Mouse (Mus musculus) limb, embryonic 15.5 days (tissue): ENCODE measurements around the gene Cldnd1. TPM values are rescaled to one million over a fixed set of nuclear protein-coding genes. Genes with fewer than 3 reads are reported as not detected.
A peak's percentile ranks its signal among the peaks of the same experiment; 100 is the strongest.

ENCODE experiments used
- ATAC-seq: fragments of 200-750 bp; cut with Nextera tagmentation; 2 replicates; pipeline ENCODE4 v1.8.0; 2017; ENCODE audit warnings: low read depth, moderate TSS enrichment; ENCODE audit not compliant: insufficient number of reproducible peaks, low FRiP score, low TSS enrichment
- H3K27ac ChIP-seq: fragments of 300-500 bp; sonication (generic); 2 replicates; pipeline ENCODE4 v1.5.1; 2015; ENCODE audit warnings: moderate library complexity, mild to moderate bottlenecking, inconsistent platforms
- H3K27me3 ChIP-seq: fragments of 300-500 bp; sonication (generic); 2 replicates; pipeline ENCODE4 v1.6.1; 2015; ENCODE audit warnings: inconsistent platforms
- H3K36me3 ChIP-seq: fragments of 300-500 bp; sonication (generic); 2 replicates; pipeline ENCODE4 v1.6.1; 2015; ENCODE audit warnings: inconsistent platforms
- H3K4me1 ChIP-seq: fragments of 300-500 bp; sonication (generic); 2 replicates; pipeline ENCODE4 v1.6.1; 2015; ENCODE audit warnings: inconsistent platforms
- H3K4me2 ChIP-seq: fragments of 300-500 bp; sonication (generic); 2 replicates; pipeline ENCODE4 v1.6.1; 2015; ENCODE audit warnings: mild to moderate bottlenecking, inconsistent platforms
- H3K4me3 ChIP-seq: fragments of 300-500 bp; sonication (generic); 2 replicates; pipeline ENCODE4 v1.5.1; 2015; ENCODE audit warnings: mild to moderate bottlenecking, inconsistent platforms
- H3K9ac ChIP-seq: fragments of 300-500 bp; sonication (generic); 2 replicates; pipeline ENCODE4 v1.6.1; 2015; ENCODE audit warnings: inconsistent platforms
- H3K9me3 ChIP-seq: fragments of 300-500 bp; sonication (generic); 2 replicates; pipeline ENCODE4 v1.6.1; 2016; ENCODE audit warnings: inconsistent platforms
- WGBS: fragments of 180-500 bp; shearing (Covaris S2); methylation state at CpG from one replicate; pipeline ENCODE4 v1.1.7; 2015; 5-methylcytosine and 5-hydroxymethylcytosine counted together
- polyA plus RNA-seq: library from polyadenylated mRNA; unstranded; fragments of >200 nt; fragmentation: Nextera tagmentation; extraction: Ambion mirVana; gene quantifications from 2 replicates; pipeline ENCODE4 v1.2.1, GENCODE M21; 2015

Gene Cldnd1
- 138 and 147 TPM in 2 replicates for polyA plus RNA-seq

- peaks cover 27% of the 10 kb centered on the region for H3K36me3 ChIP-seq
- H3K4me2 ChIP-seq: peak within 1 kb of the TSS; percentile 52
- no peaks in the 10 kb centered on the region for H3K27me3 ChIP-seq
- H3K9me3 ChIP-seq: no peaks in the 10 kb centered on the region
- peaks cover 6% of the 10 kb centered on the region for H3K4me1 ChIP-seq
- H3K9ac ChIP-seq: peak within 1 kb of the TSS; percentile 66
- H3K27ac ChIP-seq: peak within 1 kb of the TSS; percentile 88
- WGBS: 2% methylated on average over 33 of the region's 35 CpGs
- H3K4me3 ChIP-seq: peak within 1 kb of the TSS; percentile 74
- peak; percentile 100 for ATAC-seq
Measured at GRCm38 (mm10) chr16:58727477-58728131, at the start of gene Cldnd1. Gene Cldnd1, plus strand, starts transcription at chr16:58727910.

DNA sequence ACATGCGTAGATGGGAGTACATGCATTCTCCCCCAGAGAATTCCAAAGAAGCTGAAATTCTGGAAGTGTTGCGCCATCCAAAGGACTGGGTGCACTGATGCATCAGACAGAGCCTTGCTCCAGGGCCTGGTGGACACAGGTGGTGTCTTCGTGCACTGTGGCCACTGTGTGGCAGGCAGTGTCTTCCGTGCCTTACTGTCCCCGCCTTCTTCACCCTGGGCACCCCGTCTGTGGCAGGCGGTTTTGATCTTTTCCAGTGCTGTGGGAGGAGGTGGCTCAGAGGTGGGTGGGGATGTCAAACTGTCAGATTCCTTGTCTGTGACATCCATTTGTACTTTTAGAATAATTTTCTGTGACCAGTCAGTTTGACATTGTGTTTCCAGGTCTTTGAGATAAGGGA lies 49.0 kb upstream of the Cldnd1 start:
- Histone ChIP-seq H3K9ac (no peak overlapping the region), H3K4me1 (no peaks in the 10 kb centered on the region), H3K4me2 (no peak overlapping the region), H3K36me3 (peaks cover 50% of the 10 kb centered on the region), H3K27me3 (no peaks in the 10 kb centered on the region), H3K27ac (no peak overlapping the region), H3K9me3 (no peaks in the 10 kb centered on the region), H3K4me3 (no peak overlapping the region)
- WGBS: 79% methylated on average over 7 of the region's 7 CpGs
- ATAC-seq: no peak

DNA sequence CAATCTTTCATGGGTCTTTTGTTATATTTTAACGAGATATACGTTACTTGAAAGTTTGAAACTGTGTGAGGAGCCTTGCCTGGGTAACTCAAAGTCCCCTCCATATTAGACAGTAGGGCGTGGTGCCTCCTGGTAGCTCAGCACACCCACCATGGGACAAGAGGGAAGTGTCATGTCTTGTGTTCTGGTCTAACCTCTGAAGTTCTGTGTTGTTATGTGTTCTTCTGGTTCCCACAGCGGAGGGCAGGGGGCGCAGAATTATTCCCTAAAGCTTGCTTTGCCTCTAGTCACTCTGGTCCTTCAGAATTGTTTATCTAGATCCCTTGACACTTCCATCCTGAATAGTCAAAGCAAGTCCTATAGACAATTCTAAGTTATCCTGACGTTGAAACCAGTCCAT lies 45.7 kb upstream of the Cldnd1 start:
- Histone ChIP-seq H3K4me3 (no peak overlapping the region), H3K36me3 (peaks cover 24% of the 10 kb centered on the region), H3K4me1 (no peaks in the 10 kb centered on the region), H3K27me3 (no peaks in the 10 kb centered on the region), H3K4me2 (no peak overlapping the region), H3K9me3 (no peaks in the 10 kb centered on the region), H3K9ac (no peak overlapping the region), H3K27ac (no peak overlapping the region)
- ATAC-seq: no peak
- 89% methylated on average over 6 of the region's 6 CpGs for WGBS

- Histone ChIP-seq H3K9ac (no peak overlapping the region), H3K4me1 (no peaks in the 10 kb centered on the region), H3K4me2 (no peak overlapping the region), H3K27me3 (no peaks in the 10 kb centered on the region), H3K27ac (no peak overlapping the region), H3K9me3 (no peaks in the 10 kb centered on the region), H3K36me3 (peaks cover 16% of the 10 kb centered on the region), H3K4me3 (no peak overlapping the region)
- ATAC-seq: no peak
- WGBS: 71% methylated on average over 7 of the region's 7 CpGs
Measured at GRCm38 (mm10) chr16:58682870-58683269, 44.8 kb upstream of the Cldnd1 start.

DNA sequence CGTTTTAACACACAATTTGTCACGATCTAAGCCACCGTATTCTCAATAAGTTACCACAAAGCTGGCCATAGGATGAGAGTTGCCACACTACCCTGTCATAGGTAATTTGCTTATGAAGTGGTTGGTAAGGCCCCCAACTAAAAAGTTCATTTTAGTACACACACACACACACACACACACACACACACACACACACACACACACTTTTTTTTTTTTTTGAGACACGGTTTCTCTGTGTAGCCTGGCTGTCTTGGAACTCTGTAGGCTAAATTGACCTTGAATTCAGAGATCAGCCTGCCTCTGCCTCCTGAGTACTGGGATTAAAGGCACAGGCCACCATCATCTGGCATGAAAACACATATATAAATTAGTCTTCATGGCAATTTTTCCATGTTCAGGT lies 43.8 kb upstream of the Cldnd1 start:
- Histone ChIP-seq H3K36me3 (peaks cover 9% of the 10 kb centered on the region; the same call in 1 of the 2 replicates), H3K9me3 (no peaks in the 10 kb centered on the region), H3K9ac (no peak overlapping the region), H3K4me2 (no peak overlapping the region), H3K4me1 (no peaks in the 10 kb centered on the region), H3K4me3 (no peak overlapping the region), H3K27me3 (no peaks in the 10 kb centered on the region), H3K27ac (no peak overlapping the region)
- 89% methylated on average over 4 of the region's 4 CpGs for WGBS
- no peak for ATAC-seq

- no peak overlapping the region for H3K4me2 ChIP-seq
- peaks cover 9% of the 10 kb centered on the region; the same call in 1 of the 2 replicates for H3K36me3 ChIP-seq
- ATAC-seq: no peak
- H3K27ac ChIP-seq: no peak overlapping the region
- H3K9ac ChIP-seq: no peak overlapping the region
- no peaks in the 10 kb centered on the region for H3K27me3 ChIP-seq
- H3K4me3 ChIP-seq: no peak overlapping the region
- H3K9me3 ChIP-seq: no peaks in the 10 kb centered on the region
- no peaks in the 10 kb centered on the region for H3K4me1 ChIP-seq
Measured at GRCm38 (mm10) chr16:58684537-58684936, 43.2 kb upstream of the Cldnd1 start.

DNA sequence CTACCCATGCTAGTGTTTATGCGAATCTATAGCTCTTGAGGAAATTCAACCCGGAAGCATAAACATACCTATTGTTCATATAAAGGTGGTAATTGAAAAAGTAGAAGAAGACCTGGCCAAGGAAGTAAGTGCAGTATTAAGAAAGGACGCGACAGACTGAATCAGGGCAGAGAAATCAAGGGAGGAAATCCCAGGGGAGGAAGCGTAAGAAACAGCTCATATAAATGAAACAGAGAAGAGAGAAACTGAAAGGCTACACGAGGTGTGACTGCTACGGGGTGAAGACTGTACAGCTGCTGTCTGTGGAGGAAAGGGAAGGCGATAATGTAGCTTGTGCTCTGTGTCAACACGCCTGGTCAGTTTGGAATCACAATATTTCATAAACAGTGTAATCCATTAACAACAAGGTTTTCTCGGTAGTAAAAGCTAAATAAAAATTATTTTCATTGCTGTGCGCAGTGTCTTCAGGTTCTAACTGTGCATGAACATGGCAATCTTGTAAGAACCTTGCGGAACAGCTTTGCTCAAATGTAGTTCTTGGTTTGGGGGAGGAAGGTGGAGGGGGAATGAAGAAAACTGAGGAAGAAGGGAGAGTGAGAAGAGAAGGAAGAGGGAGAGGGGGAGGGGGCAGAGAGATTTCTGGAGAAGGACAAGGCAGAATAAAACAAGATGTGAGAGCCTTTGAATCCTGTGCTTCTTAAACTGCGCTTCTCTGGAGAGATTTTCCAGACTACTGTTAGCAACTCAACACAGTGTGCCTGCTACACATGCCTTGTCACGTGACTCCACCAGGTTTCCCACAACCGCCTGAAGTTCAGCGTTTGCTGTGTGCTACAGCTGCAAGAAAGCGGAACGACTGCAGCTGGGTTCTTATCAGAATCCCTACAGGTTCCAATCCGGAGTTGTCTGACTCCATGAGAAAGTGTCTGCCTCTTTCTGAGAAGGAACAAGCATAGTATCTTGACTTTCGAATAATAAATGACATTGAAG lies 41.9 kb upstream of the Cldnd1 start:
- no peak overlapping the region for H3K27ac ChIP-seq
- H3K27me3 ChIP-seq: no peaks in the 10 kb centered on the region
- H3K4me1 ChIP-seq: no peaks in the 10 kb centered on the region
- H3K9ac ChIP-seq: no peak overlapping the region
- 66% methylated on average over 20 of the region's 20 CpGs for WGBS
- no peak overlapping the region for H3K4me3 ChIP-seq
- no peak overlapping the region for H3K4me2 ChIP-seq
- H3K9me3 ChIP-seq: no peaks in the 10 kb centered on the region
- no peak for ATAC-seq
- peaks cover 9% of the 10 kb centered on the region; the same call in 1 of the 2 replicates for H3K36me3 ChIP-seq

DNA sequence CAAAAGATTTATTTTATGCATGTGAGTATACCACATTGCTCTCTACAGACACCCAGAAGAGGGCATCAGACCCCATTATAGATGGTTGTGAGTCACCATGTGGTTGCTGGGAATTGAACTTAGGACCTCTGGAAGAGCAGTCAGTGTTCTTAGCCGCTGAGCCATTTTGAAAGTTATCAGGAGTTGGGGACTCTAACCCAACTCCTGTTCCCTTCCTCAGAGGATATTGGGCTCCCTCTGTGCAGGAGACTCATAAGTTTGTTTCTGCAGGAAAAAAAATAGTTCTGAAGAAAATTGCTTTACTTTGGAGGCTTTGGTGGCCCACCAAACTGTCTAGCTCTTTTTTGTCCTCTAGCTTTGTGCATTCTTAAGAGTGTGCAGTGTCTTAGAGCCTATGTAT lies 39.2 kb upstream of the Cldnd1 start:
- no peak overlapping the region for H3K4me2 ChIP-seq
- H3K4me1 ChIP-seq: no peaks in the 10 kb centered on the region
- H3K36me3 ChIP-seq: no peaks in the 10 kb centered on the region
- H3K4me3 ChIP-seq: no peak overlapping the region
- no peak overlapping the region for H3K9ac ChIP-seq
- 97% methylated on average over 1 of the region's 1 CpGs for WGBS
- no peaks in the 10 kb centered on the region for H3K27me3 ChIP-seq
- no peak for ATAC-seq
- no peaks in the 10 kb centered on the region for H3K9me3 ChIP-seq
- H3K27ac ChIP-seq: no peak overlapping the region

DNA sequence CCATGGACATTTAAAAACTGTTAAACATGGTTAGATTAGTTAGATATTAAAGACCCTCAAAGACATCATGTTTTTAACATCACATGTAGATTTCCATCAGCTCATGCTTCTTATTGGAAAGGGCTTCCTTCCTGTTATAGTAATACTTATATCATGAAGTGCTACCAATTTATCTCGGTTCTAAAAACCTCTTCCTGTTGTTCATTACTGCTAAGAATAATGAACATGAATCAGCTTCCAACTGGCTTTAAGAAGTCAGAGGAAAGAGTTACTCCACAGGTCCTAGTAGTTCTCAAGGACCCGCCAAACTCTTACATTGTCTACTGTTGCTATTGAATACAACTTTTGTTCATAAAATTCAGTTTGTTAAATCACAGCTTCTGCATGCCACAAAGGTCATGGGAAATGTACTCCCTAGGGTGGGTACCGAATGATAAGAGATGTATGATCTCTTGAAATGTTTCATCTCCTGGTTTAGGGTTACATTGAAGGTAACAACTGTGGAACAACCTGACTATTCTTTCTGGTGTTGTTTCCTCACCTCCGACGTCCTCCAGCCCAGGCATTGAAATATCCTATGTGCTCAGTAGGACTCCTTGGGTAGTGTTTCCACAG lies 38.0 kb upstream of the Cldnd1 start:
- no peak for ATAC-seq
- Histone ChIP-seq H3K4me2 (no peak overlapping the region), H3K9me3 (no peaks in the 10 kb centered on the region), H3K27ac (no peak overlapping the region), H3K9ac (no peak overlapping the region), H3K4me1 (no peaks in the 10 kb centered on the region), H3K36me3 (no peaks in the 10 kb centered on the region), H3K4me3 (no peak overlapping the region), H3K27me3 (no peaks in the 10 kb centered on the region)
- WGBS: 82% methylated on average over 5 of the region's 5 CpGs

DNA sequence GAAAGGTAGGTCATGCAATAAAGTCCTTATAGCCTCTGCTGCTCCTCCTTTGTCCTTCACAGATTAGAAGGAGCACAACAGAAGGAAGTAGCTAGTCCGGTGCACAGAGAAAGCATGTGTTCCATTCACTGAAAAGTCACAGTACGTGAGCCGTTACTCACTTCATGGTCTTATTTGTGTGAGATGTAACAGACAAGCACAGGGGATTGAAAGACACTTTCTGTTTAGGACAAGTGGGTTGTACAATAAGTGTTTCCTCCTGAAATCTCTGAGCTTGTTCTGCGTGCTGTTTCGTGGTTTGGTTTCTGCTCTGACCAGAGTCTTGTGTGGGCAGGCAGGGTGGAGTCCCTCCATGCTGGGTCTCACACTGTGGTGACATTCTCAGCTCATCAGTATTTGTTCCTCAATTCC lies 37.4 kb upstream of the Cldnd1 start:
- WGBS: 83% methylated on average over 5 of the region's 5 CpGs
- Histone ChIP-seq H3K27me3 (no peaks in the 10 kb centered on the region), H3K27ac (no peak overlapping the region), H3K4me2 (no peak overlapping the region), H3K9ac (no peak overlapping the region), H3K4me1 (no peaks in the 10 kb centered on the region), H3K36me3 (no peaks in the 10 kb centered on the region), H3K4me3 (no peak overlapping the region), H3K9me3 (no peaks in the 10 kb centered on the region)
- no peak for ATAC-seq

DNA sequence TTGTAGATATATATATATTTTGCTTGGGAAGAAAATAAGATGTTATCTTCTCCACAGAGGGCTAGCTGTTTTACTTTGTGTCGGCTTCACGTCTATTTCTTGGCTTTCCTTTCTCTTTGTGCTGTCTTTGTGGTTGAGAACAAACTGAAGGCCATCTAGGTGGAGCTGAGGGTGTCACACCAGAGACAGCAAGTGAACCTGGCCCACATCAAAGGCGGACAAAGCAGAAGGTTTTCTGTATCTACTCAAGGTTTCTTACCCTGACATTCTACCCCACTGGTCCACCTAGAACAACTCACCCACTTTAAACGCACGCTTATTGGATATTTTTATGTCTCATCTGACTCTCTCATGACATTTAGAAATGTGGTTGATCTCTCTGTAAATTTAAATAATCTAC lies 33.6 kb upstream of the Cldnd1 start:
- 91% methylated on average over 5 of the region's 5 CpGs for WGBS
- no peak overlapping the region for H3K27ac ChIP-seq
- no peak overlapping the region for H3K4me2 ChIP-seq
- H3K9me3 ChIP-seq: no peaks in the 10 kb centered on the region
- no peaks in the 10 kb centered on the region for H3K27me3 ChIP-seq
- H3K9ac ChIP-seq: no peak overlapping the region
- H3K4me3 ChIP-seq: no peak overlapping the region
- no peak for ATAC-seq
- no peaks in the 10 kb centered on the region for H3K4me1 ChIP-seq
- no peaks in the 10 kb centered on the region for H3K36me3 ChIP-seq

- no peak overlapping the region for H3K9ac ChIP-seq
Measured at GRCm38 (mm10) chr16:58696796-58697195, 30.9 kb upstream of the Cldnd1 start.

More at GRCm38 (mm10) chr16:58696796-58697195, 30.9 kb upstream of the Cldnd1 start:
- 79% methylated on average over 3 of the region's 3 CpGs for WGBS
- no peaks in the 10 kb centered on the region for H3K36me3 ChIP-seq
- H3K27me3 ChIP-seq: no peaks in the 10 kb centered on the region
- no peak for ATAC-seq
- H3K27ac ChIP-seq: no peak overlapping the region
- no peaks in the 10 kb centered on the region for H3K4me1 ChIP-seq
- H3K4me3 ChIP-seq: no peak overlapping the region
- H3K9me3 ChIP-seq: no peaks in the 10 kb centered on the region
- no peak overlapping the region for H3K4me2 ChIP-seq
